Mouse (Mus musculus) MEL (cell line): Measurements from ENCODE around the gene Fgf22.

Experiments used
- CTCF ChIP-seq, 3 experiments: IDR thresholded peaks in 2 of 3; conservative IDR thresholded peaks in 1 of 3; 2 replicates each; pipeline ENCODE4 v1.5.1; 2011 to 2012; ENCODE audit warnings: low read length in 3 of 3, low read depth in 2 of 3, mild to moderate bottlenecking in 2 of 3, improper control_type of control experiment in 1 of 3, inconsistent platforms in 1 of 3, mixed read lengths in 1 of 3, moderate library complexity in 1 of 3; ENCODE audit not compliant: control insufficient read depth in 1 of 3, insufficient read depth in 1 of 3, poor library complexity in 1 of 3, severe bottlenecking in 1 of 3
- EP300 ChIP-seq, 2 experiments: IDR thresholded peaks; 2 replicates each; pipeline ENCODE4 v1.6.1; 2011; ENCODE audit warnings: improper control_type of control experiment in 2 of 2, low read length in 2 of 2, low read depth in 1 of 2, mild to moderate bottlenecking in 1 of 2
- MAX ChIP-seq: IDR thresholded peaks from 2 replicates; pipeline ENCODE4 v1.6.1; 2011; ENCODE audit warnings: low read length, improper control_type of control experiment
- MEF2A ChIP-seq: IDR thresholded peaks from 2 replicates; pipeline ENCODE4 v1.6.1; 2014; ENCODE audit warnings: low read depth, mild to moderate bottlenecking, inconsistent platforms, low read length, improper control_type of control experiment; ENCODE audit not compliant: poor library complexity, insufficient replicate concordance, severe bottlenecking; ENCODE audit errors: extremely low read depth
- MXI1 ChIP-seq: IDR thresholded peaks from 2 replicates; pipeline ENCODE4 v1.6.1; 2011; ENCODE audit warnings: mild to moderate bottlenecking, low read depth, low read length, improper control_type of control experiment

- TF ChIP-seq EP300 (IDR thresholded peaks at IDR 0.05; ENCODE audit: low read depth in 1 of 2, low read length in 2 of 2), result no peak
- TF ChIP-seq CTCF (IDR thresholded peaks at IDR 0.05 in 2 of 3, conservative IDR thresholded peaks at IDR 0.05 in 1 of 3; ENCODE audit: control insufficient read depth in 1 of 3, insufficient read depth in 1 of 3, low read depth in 2 of 3, low read length in 3 of 3, poor library complexity in 1 of 3, severe bottlenecking in 1 of 3), result no peak
- TF ChIP-seq MXI1, result no peak
- no peak for TF ChIP-seq MAX
- TF ChIP-seq MEF2A, result no peak
Measured at GRCm38 (mm10) chr10:79780664-79781015, 25.8 kb downstream of the Fgf22 start.
